ENCODE assay signal across 9 mouse cellular contexts in the genomic region with DNA sequence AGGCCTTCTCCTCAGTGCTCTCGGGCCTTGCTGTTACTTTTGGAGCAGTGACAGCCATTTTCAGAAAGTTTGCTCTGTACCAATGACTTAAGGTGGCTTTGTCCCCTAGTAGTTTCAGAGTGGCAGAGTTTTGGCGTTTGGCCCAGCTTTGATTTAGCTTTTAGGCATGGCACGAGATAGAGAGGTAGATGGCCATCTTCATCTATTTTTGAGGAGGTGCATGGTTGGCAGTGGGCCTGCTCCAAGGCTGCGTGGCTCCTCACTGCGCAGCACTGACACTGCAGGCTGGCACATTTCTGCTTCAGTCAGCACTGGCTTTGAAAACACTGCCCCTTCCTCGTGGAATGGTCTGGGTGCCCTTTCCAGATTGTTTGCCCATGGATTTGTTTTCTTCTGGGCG.
DNase-seq lines count a peak whose midpoint lies in the region; ATAC-seq and TF ChIP-seq lines count a peak whose summit lies in the region.
"Had no signal": no experiment of that assay in that cellular context is flagged by ENCODE, and none has a peak within 500 bp of the region (broad histone marks: within the 10 kb centered on the region; RNA-seq: fewer than 3 reads in every experiment).

No protein-coding gene starts in this region.

- peak; percentile 53 to 70 for DNase-seq in adrenal gland, adult (ENCODE audit: inconsistent age in 2 of 2, low spot score in 1 of 2)
- no peak for DNase-seq in adrenal gland, adult 8-10 months
- peak; percentile 27 for DNase-seq in left cerebral cortex, postnatal 4 days
- DNase-seq in left cerebral cortex, adult 9 months (ENCODE audit: low spot score in 2 of 2): no peak
- peak; percentile 69 to 81 for DNase-seq in cerebellum, postnatal 10 days
- peak; percentile 27 for DNase-seq in heart, postnatal 4 days
- no peak for DNase-seq in urinary bladder, postnatal 10 days (ENCODE audit: low spot score)
- DNase-seq in forebrain, postnatal 0 days: no peak

- no peaks in the 10 kb centered on the region; the same call in 1 of the 2 replicates for H3K36me3 ChIP-seq in forebrain, postnatal 0 days (ENCODE audit: insufficient read depth)

- H3K4me3 ChIP-seq in forebrain, postnatal 0 days (ENCODE audit: low read depth, low read length): no peak overlapping the region
- H3K4me3 ChIP-seq: embryonic facial prominence, embryonic 12.5 days had no signal

- no peaks in the 10 kb centered on the region for H3K4me1 ChIP-seq in forebrain, postnatal 0 days (ENCODE audit: insufficient read depth)

- intact Hi-C loops in left cerebral cortex, postnatal 4 days (cut with DNase I): no loop called here

- no peak for ATAC-seq in forebrain, postnatal 0 days

- 58% methylated on average over 7 of the region's 7 CpGs for WGBS in forebrain, postnatal 0 days

- H3K27ac ChIP-seq in forebrain, postnatal 0 days (ENCODE audit: low read depth, low read length): no peak overlapping the region
- H3K27ac ChIP-seq: embryonic facial prominence, embryonic 12.5 days had no signal

- no peak overlapping the region for H3K9ac ChIP-seq in forebrain, postnatal 0 days
- H3K9ac ChIP-seq: embryonic facial prominence, embryonic 12.5 days had no signal

- no peak overlapping the region for H3K4me2 ChIP-seq in forebrain, postnatal 0 days (ENCODE audit: low read depth)
- H3K4me2 ChIP-seq: embryonic facial prominence, embryonic 12.5 days had no signal

- TF ChIP-seq CTCF in forebrain, postnatal 0 days (IDR thresholded peaks at IDR 0.05; ENCODE audit: low read depth): no peak

- H3K27me3 ChIP-seq in forebrain, postnatal 0 days (ENCODE audit: insufficient read depth, low read length): no peaks in the 10 kb centered on the region
- H3K27me3 ChIP-seq: embryonic facial prominence, embryonic 12.5 days had no signal

- H3K9me3 ChIP-seq in forebrain, postnatal 0 days (ENCODE audit: low read length): no peaks in the 10 kb centered on the region
- H3K9me3 ChIP-seq: embryonic facial prominence, embryonic 12.5 days had no signal

Comparison
In these comparisons a context has a peak if more than half of its experiments do, and no peak if none do; other contexts are left out.
1. DNase-seq: peak in adrenal gland, adult (2 of 2), left cerebral cortex, postnatal 4 days (single experiment), cerebellum, postnatal 10 days (2 of 2) and heart, postnatal 4 days (single experiment); none in adrenal gland, adult 8-10 months (single experiment), left cerebral cortex, adult 9 months (0 of 2), urinary bladder, postnatal 10 days (single experiment) and forebrain, postnatal 0 days (single experiment).